Mouse (Mus musculus) heart, embryonic 13.5 days (tissue): Measurements from ENCODE around the gene Aldh3a2. TPM values are rescaled to one million over a fixed set of nuclear protein-coding genes. Genes with fewer than 3 reads are reported as not detected.

Source experiments
- polyA plus RNA-seq: library from polyadenylated mRNA; unstranded; fragments of >200 nt; fragmentation: Nextera tagmentation; extraction: Ambion mirVana; gene quantifications from 2 replicates; pipeline ENCODE4 v1.2.1, GENCODE M21; 2015

Gene Aldh3a2
- polyA plus RNA-seq, 1 experiment from 2014 or later: 26.0 TPM

Other genes starting within 250 kb of the Aldh3a2 start
- gene Kcnj12, start 244.9 kb downstream of the Aldh3a2 start, polyA plus RNA-seq: 2.6 and 3.0 TPM in 2 replicates
- 1.6 and 2.4 TPM in 2 replicates for gene Tnfrsf13b, start 140.7 kb downstream of the Aldh3a2 start, polyA plus RNA-seq
- gene Usp22, start 92.4 kb downstream of the Aldh3a2 start, polyA plus RNA-seq: 69.9 and 76.1 TPM in 2 replicates
- 0.08 and 0.17 TPM in 2 replicates for gene Aldh3a1, start 59.9 kb downstream of the Aldh3a2 start, polyA plus RNA-seq
- gene Slc47a2, start 75.4 kb upstream of the Aldh3a2 start, polyA plus RNA-seq: 0.06 TPM in 1 of 2 replicates, not detected in the other
- 24.6 and 28.9 TPM in 2 replicates for gene Slc47a1, start 110.9 kb upstream of the Aldh3a2 start, polyA plus RNA-seq
- 0.33 and 0.52 TPM in 2 replicates for gene Rnf112, start 186.7 kb upstream of the Aldh3a2 start, polyA plus RNA-seq
- 114 and 126 TPM in 2 replicates for gene Mfap4, start 218.0 kb upstream of the Aldh3a2 start, polyA plus RNA-seq
- 28.8 and 29.6 TPM in 2 replicates for gene Mapk7, start 226.9 kb upstream of the Aldh3a2 start, polyA plus RNA-seq
- 13.6 and 14.2 TPM in 2 replicates for gene B9d1, start 237.7 kb upstream of the Aldh3a2 start, polyA plus RNA-seq